Mouse (Mus musculus) thymus, adult 2 months (tissue): ENCODE results near the gene Hoxa6. TPM values are rescaled to one million over a fixed set of nuclear protein-coding genes. Genes with fewer than 3 reads are reported as not detected.
A peak's percentile ranks its signal among the peaks of the same experiment; 100 is the strongest.

Experiments used
- DNase-seq: peaks from one replicate; pipeline ENCODE4 v3.0.0; 2021
- H3K27ac ChIP-seq: fragments of 200-500 bp; 2 replicates; pipeline ENCODE4 v1.5.1; 2012; ENCODE audit warnings: low read length, control low read depth; ENCODE audit not compliant: control insufficient read depth, insufficient read depth
- H3K27me3 ChIP-seq: fragments of 200-500 bp; 2 replicates; pipeline ENCODE4 v1.6.1; 2012; ENCODE audit warnings: mild to moderate bottlenecking, low read length, moderate library complexity, mixed read lengths; ENCODE audit not compliant: control insufficient read depth, insufficient read depth
- H3K36me3 ChIP-seq: fragments of 200-500 bp; 2 replicates; pipeline ENCODE4 v1.6.1; 2012; ENCODE audit warnings: mild to moderate bottlenecking, low read length, moderate library complexity; ENCODE audit not compliant: control insufficient read depth, insufficient read depth
- H3K4me1 ChIP-seq: fragments of 200-500 bp; replicated peaks from 2 replicates; pipeline ENCODE4 v1.6.1; 2012; ENCODE audit warnings: low read length; ENCODE audit not compliant: control insufficient read depth, insufficient read depth
- H3K4me3 ChIP-seq: fragments of 200-500 bp; 2 replicates; pipeline ENCODE4 v1.5.1; 2012; ENCODE audit warnings: mild to moderate bottlenecking, low read length, control low read depth, moderate library complexity; ENCODE audit not compliant: control insufficient read depth, insufficient read depth
- CTCF ChIP-seq: fragments of 200-500 bp; IDR thresholded peaks from 2 replicates; pipeline ENCODE4 v1.5.1; 2012; ENCODE audit warnings: mild to moderate bottlenecking, control low read depth, low read length, moderate library complexity, borderline replicate concordance; ENCODE audit not compliant: control insufficient read depth, poor library complexity, insufficient read depth; ENCODE audit errors: extremely low read depth
- POLR2A ChIP-seq: fragments of 200-500 bp; IDR thresholded peaks from 2 replicates; pipeline ENCODE4 v1.6.1; 2012; ENCODE audit warnings: mild to moderate bottlenecking, low read length, control low read depth, moderate library complexity; ENCODE audit not compliant: control insufficient read depth, poor library complexity, insufficient read depth; ENCODE audit errors: extremely low read depth
- WGBS: fragments of 180-500 bp; shearing (Covaris S2); methylation state at CpG from one replicate; pipeline ENCODE4 v1.1.7; 2018; 5-methylcytosine and 5-hydroxymethylcytosine counted together
- polyA plus RNA-seq: library from polyadenylated mRNA; depleted of rRNA; stranded (reverse); fragments of >200 nt; gene quantifications from 2 replicates; pipeline ENCODE4 v1.2.3, GENCODE M21; 2012

Hoxa6 gene
- polyA plus RNA-seq, 1 experiment: 0.39 TPM

GRCm38 (mm10) chr6:52172501-52172900 lies 36.0 kb downstream of the Hoxa6 start:
- peak overlapping the region; percentile 45; the same call in 1 of the 2 replicates for H3K27ac ChIP-seq
- H3K27me3 ChIP-seq: 0 out of 2 replicates have a peak, but pooled peaks cover 2% of the 10 kb centered on the region
- WGBS: 90% methylated on average over 35 of the region's 35 CpGs
- H3K4me3 ChIP-seq: no peak overlapping the region
- TF ChIP-seq CTCF (no peak), POLR2A (no peak)
- no peaks in the 10 kb centered on the region for H3K4me1 ChIP-seq
- DNase-seq: no peak
- no peaks in the 10 kb centered on the region for H3K36me3 ChIP-seq

- Histone ChIP-seq H3K27me3 (0 out of 2 replicates have a peak, but pooled peaks cover 2% of the 10 kb centered on the region), H3K4me3 (no peak overlapping the region), H3K4me1 (no peaks in the 10 kb centered on the region), H3K36me3 (no peaks in the 10 kb centered on the region), H3K27ac (no peak overlapping the region; the same call in 1 of the 2 replicates)
- WGBS: 98% methylated on average over 7 of the region's 7 CpGs
- TF ChIP-seq POLR2A (no peak), CTCF (no peak)
- no peak for DNase-seq
Observed at GRCm38 (mm10) chr6:52171938-52172337, 36.6 kb downstream of the Hoxa6 start.

GRCm38 (mm10) chr6:52171331-52171730 lies 37.2 kb downstream of the Hoxa6 start:
- Histone ChIP-seq H3K4me1 (no peaks in the 10 kb centered on the region), H3K27me3 (0 out of 2 replicates have a peak, but pooled peaks cover 2% of the 10 kb centered on the region), H3K27ac (no peak overlapping the region), H3K4me3 (no peak overlapping the region), H3K36me3 (no peaks in the 10 kb centered on the region)
- 90% methylated on average over 4 of the region's 4 CpGs for WGBS
- no peak for TF ChIP-seq CTCF
- no peak for TF ChIP-seq POLR2A
- DNase-seq: no peak

GRCm38 (mm10) chr6:52170898-52171223 lies 37.7 kb downstream of the Hoxa6 start:
- no peaks in the 10 kb centered on the region for H3K36me3 ChIP-seq
- no peaks in the 10 kb centered on the region for H3K4me1 ChIP-seq
- no peak overlapping the region for H3K4me3 ChIP-seq
- H3K27ac ChIP-seq: no peak overlapping the region
- 0 out of 2 replicates have a peak, but pooled peaks cover 2% of the 10 kb centered on the region for H3K27me3 ChIP-seq
- no peak for DNase-seq
- WGBS: 81% methylated on average over 5 of the region's 5 CpGs
- TF ChIP-seq POLR2A (no peak), CTCF (no peak)

- H3K4me1 ChIP-seq: no peaks in the 10 kb centered on the region
- 0 out of 2 replicates have a peak, but pooled peaks cover 2% of the 10 kb centered on the region for H3K27me3 ChIP-seq
- H3K36me3 ChIP-seq: no peaks in the 10 kb centered on the region
- no peak for TF ChIP-seq CTCF
- no peak for TF ChIP-seq POLR2A
- H3K27ac ChIP-seq: no peak overlapping the region
- 92% methylated on average over 40 of the region's 40 CpGs for WGBS
- H3K4me3 ChIP-seq: no peak overlapping the region
- DNase-seq: no peak
Observed at GRCm38 (mm10) chr6:52170166-52170897, 38.2 kb downstream of the Hoxa6 start.

- Histone ChIP-seq H3K27me3 (peaks cover 2% of the 10 kb centered on the region; the same call in 1 of the 2 replicates), H3K27ac (no peak overlapping the region), H3K4me3 (no peak overlapping the region), H3K36me3 (no peaks in the 10 kb centered on the region), H3K4me1 (no peaks in the 10 kb centered on the region)
- TF ChIP-seq POLR2A: no peak
- TF ChIP-seq CTCF: no peak
- DNase-seq: no peak
- 92% methylated on average over 16 of the region's 16 CpGs for WGBS
Observed at GRCm38 (mm10) chr6:52169499-52170165, 38.9 kb downstream of the Hoxa6 start.
